Mouse (Mus musculus) B cell, adult 2 months (primary cell): ENCODE results near the gene Stpg1.
A peak's percentile ranks its signal among the peaks of the same experiment; 100 is the strongest.

Experiments used
- DNase-seq, 2 experiments: peaks; one replicate each; pipeline ENCODE4 v3.0.0; 2022

The Stpg1 gene

GRCm38 (mm10) chr4:135514925-135515324 lies 20.3 kb downstream of the Stpg1 start:
- no peak for DNase-seq

- peak; percentile 77 to 80 for DNase-seq
Observed at GRCm38 (mm10) chr4:135516351-135517316, 22.0 kb downstream of the Stpg1 start.

GRCm38 (mm10) chr4:135518135-135518534 lies 23.5 kb downstream of the Stpg1 start:
- no peak for DNase-seq

GRCm38 (mm10) chr4:135520421-135520820 lies 25.8 kb downstream of the Stpg1 start:
- DNase-seq, result no peak

GRCm38 (mm10) chr4:135523939-135524338 lies 29.3 kb downstream of the Stpg1 start:
- no peak for DNase-seq

- DNase-seq, result no peak
Observed at GRCm38 (mm10) chr4:135525057-135525456, 30.5 kb downstream of the Stpg1 start.

- DNase-seq, result no peak
Observed at GRCm38 (mm10) chr4:135526039-135526710, 31.6 kb downstream of the Stpg1 start.

- peak; percentile 15 to 23 for DNase-seq
Observed at GRCm38 (mm10) chr4:135530270-135530669, 35.7 kb downstream of the Stpg1 start.

GRCm38 (mm10) chr4:135531236-135531635 lies 36.6 kb downstream of the Stpg1 start:
- no peak for DNase-seq

- DNase-seq, result no peak
Observed at GRCm38 (mm10) chr4:135531771-135532613, 37.4 kb downstream of the Stpg1 start.

- DNase-seq, result no peak
Observed at GRCm38 (mm10) chr4:135533001-135533400, 38.4 kb downstream of the Stpg1 start.

- no peak for DNase-seq
Observed at GRCm38 (mm10) chr4:135535021-135535420, 40.4 kb downstream of the Stpg1 start.

- no peak for DNase-seq
Observed at GRCm38 (mm10) chr4:135539056-135539455, 44.5 kb downstream of the Stpg1 start.

GRCm38 (mm10) chr4:135540057-135540456 lies 45.5 kb downstream of the Stpg1 start:
- DNase-seq, result no peak

GRCm38 (mm10) chr4:135544284-135544683 lies 49.7 kb downstream of the Stpg1 start:
- DNase-seq, result no peak

GRCm38 (mm10) chr4:135545080-135545511 lies 50.5 kb downstream of the Stpg1 start:
- peak; percentile 24 to 28 for DNase-seq

GRCm38 (mm10) chr4:135546008-135546407 lies 51.4 kb downstream of the Stpg1 start:
- DNase-seq, result no peak

- no peak for DNase-seq
Observed at GRCm38 (mm10) chr4:135546793-135547192, 52.2 kb downstream of the Stpg1 start.

- DNase-seq, result no peak
Observed at GRCm38 (mm10) chr4:135547551-135547950, 53.0 kb downstream of the Stpg1 start.

GRCm38 (mm10) chr4:135548108-135548507 lies 53.5 kb downstream of the Stpg1 start:
- no peak for DNase-seq

GRCm38 (mm10) chr4:135548521-135549077 lies 54.0 kb downstream of the Stpg1 start:
- no peak for DNase-seq

- no peak for DNase-seq
Observed at GRCm38 (mm10) chr4:135549323-135549722, 54.7 kb downstream of the Stpg1 start.

- DNase-seq, result no peak
Observed at GRCm38 (mm10) chr4:135563794-135564193, 69.2 kb downstream of the Stpg1 start.
